Mouse (Mus musculus) stomach, postnatal 0 days (tissue): ENCODE measurements around the gene Gm39115.
"Not testable (repeated sequence)": the region's sequence is repeated elsewhere in the genome, so short reads cannot be mapped to it uniquely, and the experiment has no call there.

ENCODE experiments used
- CTCF ChIP-seq: IDR thresholded peaks from 2 replicates; pipeline ENCODE4 v1.5.1; 2016; ENCODE audit warnings: antibody characterized with exemption, low read depth, mild to moderate bottlenecking, moderate library complexity
- EP300 ChIP-seq: optimal IDR thresholded peaks from 2 replicates; pipeline ENCODE3; 2016; ENCODE audit warnings: antibody characterized with exemption

DNA sequence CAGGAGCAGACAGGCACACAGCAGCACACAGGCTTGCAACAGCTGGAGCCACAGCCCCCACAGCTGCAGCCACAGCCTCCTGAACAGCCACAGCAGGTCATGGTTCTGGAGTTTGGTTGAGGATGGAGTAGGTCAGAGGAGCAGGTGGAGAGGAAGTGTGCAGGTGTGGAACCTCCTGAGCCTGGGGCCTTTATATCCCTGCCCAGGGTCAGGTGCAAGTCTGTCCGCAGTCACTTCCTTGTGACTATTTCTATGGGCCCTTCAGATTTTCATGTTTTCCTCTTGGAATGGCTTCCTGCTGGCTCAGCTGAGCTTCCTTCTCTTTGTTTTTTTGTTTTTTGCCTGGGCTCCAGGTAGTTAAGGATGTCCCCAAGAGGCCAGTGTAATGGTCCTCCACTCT lies 15.2 kb downstream of the Gm39115 start, which contains the start of gene Gm45618:
- TF ChIP-seq CTCF, EP300: not testable (repeated sequence)
